Mouse (Mus musculus) Patski (cell line): ENCODE measurements around the gene Plppr1. TPM values are rescaled to one million over a fixed set of nuclear protein-coding genes. Genes with fewer than 3 reads are reported as not detected.
"Not testable (repeated sequence)": the region's sequence is repeated elsewhere in the genome, so short reads cannot be mapped to it uniquely, and the experiment has no call there.

Experiments
- ATAC-seq: fragments of 100-300 bp; one replicate; pipeline ENCODE4 v1.8.0; 2021
- CTCF ChIA-PET: fragments of 350-600 bp; sonication (Branson Sonifier 250); formaldehyde crosslinking; loops from one replicate; lab custom pipeline; 2022; ENCODE audit warnings: inconsistent platforms; lab: Charles Lee
- POLR2A ChIA-PET: fragments of 350-600 bp; sonication (Branson Sonifier 250); formaldehyde crosslinking; loops from one replicate; lab custom pipeline; 2022; ENCODE audit warnings: antibody characterized with exemption, inconsistent platforms; lab: Charles Lee
- DNase-seq: peaks from one replicate; pipeline ENCODE4 v3.0.0-alpha.2; 2011; ENCODE audit warnings: low read depth, low spot score
- H3K27me3 ChIP-seq: fragments of 371-371 bp; one replicate; pipeline ENCODE4 v1.5.1; 2021
- CTCF ChIP-seq: fragments of 100-300 bp; IDR thresholded peaks from one replicate; pipeline ENCODE4 v1.5.1; 2021
- in situ Hi-C: fragments of 300-500 bp; cut with MboI; formaldehyde crosslinking; loops from 3 replicates; pipeline ENCODE4 v1.11.1; 2018; ENCODE audit warnings: low pct_unique_long_range_greater_than_20kb, mixed read lengths
- polyA plus RNA-seq: library from polyadenylated mRNA; unstranded; gene quantifications from one replicate; pipeline ENCODE4 v1.2.3, GENCODE M21; 2021

Gene Plppr1
- polyA plus RNA-seq, 1 experiment from 2014 or later: 0.14 TPM

GRCm38 (mm10) chr4:49285340-49286196, 226.5 kb downstream of the Plppr1 start:
- H3K27me3 ChIP-seq: no peaks in the 10 kb centered on the region
- ChIA-PET POLR2A (interaction anchor here (0.7 kb wide), 1 partner anchor 243 kb away, joined by 3 read pairs; no protein-coding TSS in a partner anchor), CTCF (no interaction called here)
- no peak for DNase-seq
- no peak for ATAC-seq
- no peak for TF ChIP-seq CTCF
- in situ Hi-C loops: no loop called here

GRCm38 (mm10) chr4:49286197-49286492, 227.1 kb downstream of the Plppr1 start:
- ChIA-PET POLR2A (no interaction called here), CTCF (no interaction called here)
- in situ Hi-C loops: no loop called here
- H3K27me3 ChIP-seq: no peaks in the 10 kb centered on the region
- DNase-seq: no peak
- TF ChIP-seq CTCF: no peak
- no peak for ATAC-seq

GRCm38 (mm10) chr4:49296434-49296833, 237.4 kb downstream of the Plppr1 start:
- DNase-seq (no peak), ATAC-seq (no peak)
- no peaks in the 10 kb centered on the region for H3K27me3 ChIP-seq
- CTCF ChIA-PET: no interaction called here
- POLR2A ChIA-PET: no interaction called here
- in situ Hi-C loops: no loop called here
- no peak for TF ChIP-seq CTCF

GRCm38 (mm10) chr4:49299576-49299975, 240.5 kb downstream of the Plppr1 start:
- ATAC-seq (no peak), DNase-seq (no peak)
- POLR2A ChIA-PET: no interaction called here
- no peaks in the 10 kb centered on the region for H3K27me3 ChIP-seq
- in situ Hi-C loops: no loop called here
- CTCF ChIA-PET: no interaction called here
- no peak for TF ChIP-seq CTCF

- no peak for DNase-seq
Observed at GRCm38 (mm10) chr4:49321903-49322635, 263.0 kb downstream of the Plppr1 start.

GRCm38 (mm10) chr4:49337949-49338348, 278.9 kb downstream of the Plppr1 start:
- in situ Hi-C loops, CTCF ChIA-PET, POLR2A ChIA-PET, H3K27me3 ChIP-seq, ATAC-seq, DNase-seq: not testable (repeated sequence)

More at GRCm38 (mm10) chr4:49321903-49322635, 263.0 kb downstream of the Plppr1 start:
- CTCF ChIA-PET: interaction anchor here (1.2 kb wide), 2 partner anchors 543 to 630 kb away, joined by 3 to 5 read pairs; no protein-coding TSS in a partner anchor
- POLR2A ChIA-PET: no interaction called here
- no peaks in the 10 kb centered on the region for H3K27me3 ChIP-seq
- TF ChIP-seq CTCF: peak; percentile 56
- no peak for ATAC-seq
- in situ Hi-C loops: no loop called here

GRCm38 (mm10) chr4:49340091-49340490, 281.0 kb downstream of the Plppr1 start:
- in situ Hi-C loops: loop anchor here (10.0 kb wide), 1 partner anchor 75 kb away; no protein-coding TSS in a partner anchor
- ATAC-seq, POLR2A ChIA-PET, DNase-seq, CTCF ChIA-PET, H3K27me3 ChIP-seq: not testable (repeated sequence)

- H3K27me3 ChIP-seq, ATAC-seq, CTCF ChIA-PET, DNase-seq, POLR2A ChIA-PET: not testable (repeated sequence)
- in situ Hi-C loops: loop anchor here (10.0 kb wide), 1 partner anchor 67 kb away; no protein-coding TSS in a partner anchor
Observed at GRCm38 (mm10) chr4:49348001-49348400, 288.9 kb downstream of the Plppr1 start.

- ATAC-seq: no peak
- ChIA-PET CTCF (no interaction called here), POLR2A (no interaction called here)
- H3K27me3 ChIP-seq: no peaks in the 10 kb centered on the region
- in situ Hi-C loops: loop anchor here (10.0 kb wide), 1 partner anchor 66 kb away; no protein-coding TSS in a partner anchor
- DNase-seq: no peak
- TF ChIP-seq CTCF: no peak
Observed at GRCm38 (mm10) chr4:49348677-49349076, 289.6 kb downstream of the Plppr1 start.

GRCm38 (mm10) chr4:49350470-49350869, 291.4 kb downstream of the Plppr1 start:
- TF ChIP-seq CTCF: no peak
- ATAC-seq (no peak), DNase-seq (no peak)
- CTCF ChIA-PET: interaction anchor here (1.1 kb wide), 1 partner anchor 85 kb away, joined by 3 read pairs; no protein-coding TSS in a partner anchor
- H3K27me3 ChIP-seq: no peaks in the 10 kb centered on the region
- POLR2A ChIA-PET: no interaction called here
- in situ Hi-C loops: no loop called here

- ChIA-PET POLR2A (no interaction called here), CTCF (no interaction called here)
- no peak for ATAC-seq
- H3K27me3 ChIP-seq: no peaks in the 10 kb centered on the region
- no peak for TF ChIP-seq CTCF
- no peak for DNase-seq
- in situ Hi-C loops: no loop called here
Observed at GRCm38 (mm10) chr4:49357097-49357496, 298.0 kb downstream of the Plppr1 start.

- POLR2A ChIA-PET, H3K27me3 ChIP-seq, CTCF ChIA-PET, ATAC-seq, in situ Hi-C loops, DNase-seq: not testable (repeated sequence)
Observed at GRCm38 (mm10) chr4:49368046-49368445, 309.0 kb downstream of the Plppr1 start.

- in situ Hi-C loops, POLR2A ChIA-PET, ATAC-seq, DNase-seq, H3K27me3 ChIP-seq, CTCF ChIA-PET: not testable (repeated sequence)
Observed at GRCm38 (mm10) chr4:49383576-49384318, 324.7 kb downstream of the Plppr1 start.
